Mouse (Mus musculus): ENCODE data around the gene Zfp36. TPM values are rescaled to one million over a fixed set of nuclear protein-coding genes. Genes with fewer than 3 reads are reported as not detected.
"Not testable (repeated sequence)": the region's sequence is repeated elsewhere in the genome, so short reads cannot be mapped to it uniquely, and the experiment has no call there.

Gene Zfp36
- polyA plus RNA-seq, 1 experiment from 2014 or later, result 4.6 TPM

- peaks cover 22% of the 10 kb centered on the region for H3K4me1 ChIP-seq
- 98% methylated on average over 4 of the region's 4 CpGs for WGBS
- H3K4me3 ChIP-seq, result no peak overlapping the region
- H3K27ac ChIP-seq (replicated peaks), result no peak overlapping the region
- peaks cover 67% of the 10 kb centered on the region for H3K36me3 ChIP-seq
- DNase-seq (ENCODE audit: low spot score), result no peak
- H3K9me3 ChIP-seq (replicated peaks), result no peaks in the 10 kb centered on the region
- no peaks in the 10 kb centered on the region for H3K27me3 ChIP-seq (ENCODE audit: low read depth, poor library complexity, severe bottlenecking)
These were observed 15.4 kb upstream of the Zfp36 start for GRCm38 (mm10) chr7:28395425-28395824.

- H3K27me3 ChIP-seq (ENCODE audit: low read depth, poor library complexity, severe bottlenecking), result no peaks in the 10 kb centered on the region
- H3K4me1 ChIP-seq, result peaks cover 22% of the 10 kb centered on the region
- peak overlapping the region; percentile 81 for H3K27ac ChIP-seq (replicated peaks)
- peaks cover 67% of the 10 kb centered on the region for H3K36me3 ChIP-seq
- no peak for DNase-seq (ENCODE audit: low spot score)
- WGBS, result 9% methylated on average over 22 of the region's 22 CpGs
- peak overlapping the region; percentile 96 for H3K4me3 ChIP-seq
- H3K9me3 ChIP-seq (replicated peaks), result no peaks in the 10 kb centered on the region
These were observed 13.4 kb upstream of the Zfp36 start for GRCm38 (mm10) chr7:28393272-28393951.

GRCm38 (mm10) chr7:28392429-28393271 lies 12.6 kb upstream of the Zfp36 start, which contains the start of the genes Med29 and Paf1:
Gene Med29 (minus strand): TSS chr7:28392708.
Gene Paf1 (plus strand): TSS chr7:28392951.
- Histone ChIP-seq H3K4me3 (peak within 1 kb of the TSS; percentile 96), H3K27me3 (ENCODE audit: low read depth, poor library complexity, severe bottlenecking) (no peaks in the 10 kb centered on the region), H3K36me3 (peaks cover 67% of the 10 kb centered on the region), H3K9me3 (replicated peaks) (no peaks in the 10 kb centered on the region), H3K27ac (replicated peaks) (peak within 1 kb of the TSS; percentile 84), H3K4me1 (peaks cover 22% of the 10 kb centered on the region)
- WGBS, result under 1% methylated on average over 58 of the region's 58 CpGs
- DNase-seq (ENCODE audit: low spot score), result peak; percentile 96

GRCm38 (mm10) chr7:28390331-28390730 lies 10.3 kb upstream of the Zfp36 start:
- DNase-seq (ENCODE audit: low spot score), result no peak
- Histone ChIP-seq H3K4me3 (no peak overlapping the region), H3K27me3 (ENCODE audit: low read depth, poor library complexity, severe bottlenecking) (no peaks in the 10 kb centered on the region), H3K27ac (replicated peaks) (no peak overlapping the region), H3K9me3 (replicated peaks) (no peaks in the 10 kb centered on the region), H3K4me1 (peaks cover 25% of the 10 kb centered on the region), H3K36me3 (peaks cover 64% of the 10 kb centered on the region)
- 93% methylated on average over 3 of the region's 3 CpGs for WGBS

GRCm38 (mm10) chr7:28387384-28387783 lies 7.3 kb upstream of the Zfp36 start:
- not testable (repeated sequence) for H3K27ac ChIP-seq (replicated peaks); DNase-seq (ENCODE audit: low spot score); H3K27me3 ChIP-seq (ENCODE audit: low read depth, poor library complexity, severe bottlenecking); H3K9me3 ChIP-seq (replicated peaks); H3K4me3 ChIP-seq
- 89% methylated on average over 7 of the region's 7 CpGs for WGBS
- peaks cover 57% of the 10 kb centered on the region for H3K36me3 ChIP-seq
- H3K4me1 ChIP-seq, result peaks cover 26% of the 10 kb centered on the region

GRCm38 (mm10) chr7:28386877-28387276 lies 6.8 kb upstream of the Zfp36 start:
- Histone ChIP-seq H3K4me1 (peaks cover 30% of the 10 kb centered on the region), H3K36me3 (peaks cover 57% of the 10 kb centered on the region)
- WGBS, result 90% methylated on average over 6 of the region's 6 CpGs
- not testable (repeated sequence) for H3K27me3 ChIP-seq (ENCODE audit: low read depth, poor library complexity, severe bottlenecking); H3K9me3 ChIP-seq (replicated peaks); H3K4me3 ChIP-seq; H3K27ac ChIP-seq (replicated peaks); DNase-seq (ENCODE audit: low spot score)

GRCm38 (mm10) chr7:28386462-28386861 lies 6.4 kb upstream of the Zfp36 start:
- Histone ChIP-seq H3K9me3 (replicated peaks) (no peaks in the 10 kb centered on the region), H3K4me3 (no peak overlapping the region; the same call in 1 of the 2 replicates), H3K27ac (replicated peaks) (no peak overlapping the region)

GRCm38 (mm10) chr7:28386007-28386406 lies 6.0 kb upstream of the Zfp36 start:
- Histone ChIP-seq H3K9me3 (replicated peaks) (no peaks in the 10 kb centered on the region), H3K27ac (replicated peaks) (no peak overlapping the region), H3K4me1 (peaks cover 30% of the 10 kb centered on the region), H3K27me3 (ENCODE audit: low read depth, poor library complexity, severe bottlenecking) (no peaks in the 10 kb centered on the region), H3K4me3 (no peak overlapping the region), H3K36me3 (peaks cover 57% of the 10 kb centered on the region)
- 90% methylated on average over 7 of the region's 7 CpGs for WGBS
- no peak for DNase-seq (ENCODE audit: low spot score)

More at GRCm38 (mm10) chr7:28386462-28386861, 6.4 kb upstream of the Zfp36 start:
- Histone ChIP-seq H3K4me1 (peaks cover 30% of the 10 kb centered on the region), H3K27me3 (ENCODE audit: low read depth, poor library complexity, severe bottlenecking) (no peaks in the 10 kb centered on the region), H3K36me3 (peaks cover 57% of the 10 kb centered on the region)
- DNase-seq (ENCODE audit: low spot score), result peak; percentile 80
- WGBS, result 35% methylated on average over 4 of the region's 4 CpGs

GRCm38 (mm10) chr7:28385196-28385595 lies 5.1 kb upstream of the Zfp36 start:
- no peak overlapping the region for H3K27ac ChIP-seq (replicated peaks)
- H3K9me3 ChIP-seq (replicated peaks), result no peaks in the 10 kb centered on the region
- peaks cover 35% of the 10 kb centered on the region for H3K4me1 ChIP-seq
- no peak for DNase-seq (ENCODE audit: low spot score)
- H3K27me3 ChIP-seq (ENCODE audit: low read depth, poor library complexity, severe bottlenecking), result no peaks in the 10 kb centered on the region
- WGBS, result 91% methylated on average over 9 of the region's 9 CpGs
- H3K36me3 ChIP-seq, result peaks cover 49% of the 10 kb centered on the region
- no peak overlapping the region for H3K4me3 ChIP-seq

- no peak overlapping the region for H3K4me3 ChIP-seq
- H3K36me3 ChIP-seq, result peaks cover 38% of the 10 kb centered on the region
- H3K4me1 ChIP-seq, result peaks cover 42% of the 10 kb centered on the region
- no peaks in the 10 kb centered on the region for H3K9me3 ChIP-seq (replicated peaks)
- no peaks in the 10 kb centered on the region for H3K27me3 ChIP-seq (ENCODE audit: low read depth, poor library complexity, severe bottlenecking)
- H3K27ac ChIP-seq (replicated peaks), result no peak overlapping the region
- WGBS, result 82% methylated on average over 6 of the region's 6 CpGs
- no peak for DNase-seq (ENCODE audit: low spot score)
These were observed 4.1 kb upstream of the Zfp36 start for GRCm38 (mm10) chr7:28384162-28384561.

- DNase-seq (ENCODE audit: low spot score), result no peak
- H3K4me1 ChIP-seq, result peaks cover 47% of the 10 kb centered on the region
- no peaks in the 10 kb centered on the region for H3K9me3 ChIP-seq (replicated peaks)
- 81% methylated on average over 4 of the region's 4 CpGs for WGBS
- H3K27ac ChIP-seq (replicated peaks), result 0 out of 2 replicates have a peak overlapping the region, but pooled peaks have one; percentile 83
- peaks cover 33% of the 10 kb centered on the region for H3K36me3 ChIP-seq
- H3K4me3 ChIP-seq, result no peak overlapping the region
- no peaks in the 10 kb centered on the region for H3K27me3 ChIP-seq (ENCODE audit: low read depth, poor library complexity, severe bottlenecking)
These were observed 3.6 kb upstream of the Zfp36 start for GRCm38 (mm10) chr7:28383606-28384005.

- peak overlapping the region; percentile 83; the same call in 1 of the 2 replicates for H3K27ac ChIP-seq (replicated peaks)
- H3K4me3 ChIP-seq, result no peak overlapping the region; the same call in 1 of the 2 replicates
- peaks cover 53% of the 10 kb centered on the region for H3K4me1 ChIP-seq
- H3K9me3 ChIP-seq (replicated peaks), result no peaks in the 10 kb centered on the region
- 80% methylated on average over 11 of the region's 11 CpGs for WGBS
- peaks cover 6% of the 10 kb centered on the region for H3K27me3 ChIP-seq (ENCODE audit: low read depth, poor library complexity, severe bottlenecking)
- peaks cover 27% of the 10 kb centered on the region for H3K36me3 ChIP-seq
- no peak for DNase-seq (ENCODE audit: low spot score)
These were observed 2.9 kb upstream of the Zfp36 start for GRCm38 (mm10) chr7:28382981-28383396.
